Mouse (Mus musculus) MEL (cell line): ENCODE measurements around the gene Hoxd4. TPM values are rescaled to one million over a fixed set of nuclear protein-coding genes. Genes with fewer than 3 reads are reported as not detected.

ENCODE experiments used
- DNase-seq: peaks from one replicate; pipeline ENCODE4 v3.0.0; 2011; ENCODE audit warnings: low read depth, low spot score
- H3K27ac ChIP-seq: 2 replicates; pipeline ENCODE4 v1.5.1; 2012; ENCODE audit warnings: low read depth, mild to moderate bottlenecking, control low read depth, low read length, moderate library complexity; ENCODE audit not compliant: control insufficient read depth
- H3K27me3 ChIP-seq, 2 experiments: fragments of 150-350 bp in 1 of 2; sonication (generic) in 1 of 2; 2 replicates each; pipeline ENCODE4 v1.6.1; 2012; ENCODE audit warnings: low read length in 2 of 2, mild to moderate bottlenecking in 2 of 2, improper control_type of control experiment in 1 of 2, moderate library complexity in 1 of 2; ENCODE audit not compliant: insufficient read depth in 2 of 2, control insufficient read depth in 1 of 2
- H3K36me3 ChIP-seq, 2 experiments: 2 replicates each; pipeline ENCODE4 v1.6.1; 2012 to 2014; ENCODE audit warnings: low read length in 2 of 2, improper control_type of control experiment in 1 of 2, inconsistent platforms in 1 of 2, mild to moderate bottlenecking in 1 of 2; ENCODE audit not compliant: insufficient read depth in 2 of 2, control insufficient read depth in 1 of 2
- H3K4me1 ChIP-seq, 2 experiments: fragments of 150-350 bp in 1 of 2; sonication (generic) in 1 of 2; 2 replicates each; pipeline ENCODE4 v1.6.1; 2012; ENCODE audit warnings: low read length in 2 of 2, improper control_type of control experiment in 1 of 2, mild to moderate bottlenecking in 1 of 2; ENCODE audit not compliant: insufficient read depth in 2 of 2, control insufficient read depth in 1 of 2
- H3K4me3 ChIP-seq, 2 experiments: fragments of 150-350 bp in 1 of 2; sonication (generic) in 1 of 2; 2 replicates each; pipeline ENCODE4 v1.5.1; 2012; ENCODE audit warnings: low read depth in 2 of 2, low read length in 2 of 2, mild to moderate bottlenecking in 2 of 2, moderate library complexity in 2 of 2, control low read depth in 1 of 2, improper control_type of control experiment in 1 of 2; ENCODE audit not compliant: control insufficient read depth in 1 of 2, insufficient read depth in 1 of 2
- H3K79me2 ChIP-seq: 2 replicates; pipeline ENCODE4 v1.6.1; 2012; ENCODE audit warnings: mild to moderate bottlenecking, low read length, moderate library complexity; ENCODE audit not compliant: control insufficient read depth, poor library complexity, insufficient read depth
- H3K9ac ChIP-seq: 2 replicates; pipeline ENCODE4 v1.6.1; 2012; ENCODE audit warnings: low read depth, mild to moderate bottlenecking, control low read depth, low read length, moderate library complexity; ENCODE audit not compliant: control insufficient read depth, poor library complexity, severe bottlenecking
- H3K9me3 ChIP-seq: fragments of 150-350 bp; sonication (generic); replicated peaks from 2 replicates; pipeline ENCODE4 v1.6.1; 2012; ENCODE audit warnings: mild to moderate bottlenecking, low read length, improper control_type of control experiment, moderate library complexity; ENCODE audit not compliant: insufficient read depth
- CHD2 ChIP-seq: IDR thresholded peaks from 2 replicates; pipeline ENCODE4 v1.6.1; 2011; ENCODE audit warnings: low read length, improper control_type of control experiment
- CTCF ChIP-seq, 3 experiments: IDR thresholded peaks in 2 of 3; conservative IDR thresholded peaks in 1 of 3; 2 replicates each; pipeline ENCODE4 v1.5.1; 2011 to 2012; ENCODE audit warnings: low read length in 3 of 3, low read depth in 2 of 3, mild to moderate bottlenecking in 2 of 3, improper control_type of control experiment in 1 of 3, inconsistent platforms in 1 of 3, mixed read lengths in 1 of 3, moderate library complexity in 1 of 3; ENCODE audit not compliant: control insufficient read depth in 1 of 3, insufficient read depth in 1 of 3, poor library complexity in 1 of 3, severe bottlenecking in 1 of 3
- E2F4 ChIP-seq: IDR thresholded peaks from 2 replicates; pipeline ENCODE4 v1.6.1; 2011; ENCODE audit warnings: low read depth, low read length, improper control_type of control experiment, borderline replicate concordance
- ELF1 ChIP-seq: IDR thresholded peaks from 2 replicates; pipeline ENCODE4 v1.6.1; 2014; ENCODE audit warnings: low read depth, mild to moderate bottlenecking, inconsistent platforms, low read length, improper control_type of control experiment, moderate library complexity
- MAFK ChIP-seq: IDR thresholded peaks from 2 replicates; pipeline ENCODE4 v1.6.1; 2011; ENCODE audit warnings: low read depth, mild to moderate bottlenecking, low read length, improper control_type of control experiment, borderline replicate concordance
- MAX ChIP-seq: IDR thresholded peaks from 2 replicates; pipeline ENCODE4 v1.6.1; 2011; ENCODE audit warnings: low read length, improper control_type of control experiment
- MEF2A ChIP-seq: IDR thresholded peaks from 2 replicates; pipeline ENCODE4 v1.6.1; 2014; ENCODE audit warnings: low read depth, mild to moderate bottlenecking, inconsistent platforms, low read length, improper control_type of control experiment; ENCODE audit not compliant: poor library complexity, insufficient replicate concordance, severe bottlenecking; ENCODE audit errors: extremely low read depth
- MYC ChIP-seq: IDR thresholded peaks from 2 replicates; pipeline ENCODE4 v1.6.1; 2011; ENCODE audit warnings: low read depth, mild to moderate bottlenecking, low read length, improper control_type of control experiment, moderate library complexity
- NELFE ChIP-seq: IDR thresholded peaks from 2 replicates; pipeline ENCODE4 v1.6.1; 2011; ENCODE audit warnings: low read depth, low read length, improper control_type of control experiment
- POLR2AphosphoS2 ChIP-seq: IDR thresholded peaks from 2 replicates; pipeline ENCODE4 v1.6.1; 2011; ENCODE audit warnings: low read length, improper control_type of control experiment
- POLR2AphosphoS5 ChIP-seq: IDR thresholded peaks from 2 replicates; pipeline ENCODE4 v1.6.1; 2012; ENCODE audit warnings: low read depth, borderline replicate concordance, mild to moderate bottlenecking, inconsistent platforms, low read length, moderate library complexity, mixed read lengths
- RCOR1 ChIP-seq: IDR thresholded peaks from 2 replicates; pipeline ENCODE4 v1.6.1; 2012; ENCODE audit warnings: low read depth, mild to moderate bottlenecking, inconsistent platforms, low read length, improper control_type of control experiment
- SIN3A ChIP-seq: IDR thresholded peaks from 2 replicates; pipeline ENCODE4 v1.6.1; 2012; ENCODE audit warnings: low read length, improper control_type of control experiment, inconsistent platforms
- TCF12 ChIP-seq: IDR thresholded peaks from 2 replicates; pipeline ENCODE4 v1.6.1; 2014; ENCODE audit warnings: low read depth, mild to moderate bottlenecking, inconsistent platforms, low read length, improper control_type of control experiment, moderate library complexity
- UBTF ChIP-seq: IDR thresholded peaks from 2 replicates; pipeline ENCODE4 v1.6.1; 2012; ENCODE audit warnings: low read depth, mild to moderate bottlenecking, inconsistent platforms, low read length, improper control_type of control experiment, moderate library complexity, borderline replicate concordance; ENCODE audit not compliant: insufficient read depth
- USF1 ChIP-seq: IDR thresholded peaks from 2 replicates; pipeline ENCODE4 v1.6.1; 2014; ENCODE audit warnings: low read depth, mild to moderate bottlenecking, inconsistent platforms, low read length, improper control_type of control experiment, moderate library complexity
- USF2 ChIP-seq, 2 experiments: IDR thresholded peaks; 2 replicates each; pipeline ENCODE4 v1.6.1; 2011 to 2012; ENCODE audit warnings: improper control_type of control experiment in 2 of 2, low read length in 2 of 2, borderline replicate concordance in 1 of 2, inconsistent platforms in 1 of 2, low read depth in 1 of 2, mild to moderate bottlenecking in 1 of 2; ENCODE audit not compliant: insufficient read depth in 1 of 2
- ZC3H11A ChIP-seq: IDR thresholded peaks from 2 replicates; pipeline ENCODE4 v1.6.1; 2012; ENCODE audit warnings: low read depth, mild to moderate bottlenecking, inconsistent platforms, low read length, improper control_type of control experiment
- polyA plus RNA-seq, 2 experiments: library from polyadenylated mRNA; stranded (reverse) in 1 of 2; unstranded in 1 of 2; fragments of >175 nt in 1 of 2; fragments of >200 nt in 1 of 2; gene quantifications; 2 replicates each; pipeline versions ENCODE4 v1.2.1 to v1.2.4; 2012; ENCODE audit warnings: low replicate concordance in 2 of 2, low read depth in 1 of 2; ENCODE audit not compliant: insufficient read length in 2 of 2, insufficient read depth in 1 of 2, missing spikeins in 1 of 2
- total RNA-seq: library from RNA; depleted of rRNA; stranded (reverse); fragments of 300-350 nt; gene quantifications from 2 replicates; pipeline ENCODE4 v1.2.3, GENCODE M21; 2012

The Hoxd4 gene
- total and polyA plus RNA-seq, 3 experiments: not detected

DNA sequence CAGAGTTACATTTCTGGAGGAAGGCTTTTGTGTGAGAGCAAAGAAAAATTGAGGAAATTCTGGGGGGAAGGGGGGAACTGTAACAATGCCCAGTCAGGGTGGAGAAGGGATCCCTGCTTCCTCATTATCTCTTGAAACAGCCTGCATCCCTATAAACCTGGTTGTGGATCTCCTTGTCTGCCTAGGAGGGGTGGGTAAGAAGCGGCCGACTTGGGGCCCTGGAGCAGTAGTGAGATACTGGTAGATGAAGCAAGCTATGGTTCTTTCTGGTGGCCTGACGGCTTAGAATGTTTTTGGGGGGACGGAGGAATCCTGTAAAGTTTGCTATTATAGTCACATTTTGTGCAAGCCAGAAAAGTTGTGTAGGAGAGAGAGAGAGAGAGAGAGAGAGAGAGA, 18.3 kb upstream of the Hoxd4 start:
- Histone ChIP-seq H3K4me1 (no peaks in the 10 kb centered on the region), H3K9ac (no peak overlapping the region), H3K4me3 (no peak overlapping the region), H3K36me3 (no peaks in the 10 kb centered on the region), H3K27ac (no peak overlapping the region), H3K9me3 (no peaks in the 10 kb centered on the region), H3K79me2 (no peaks in the 10 kb centered on the region), H3K27me3 (no peaks in the 10 kb centered on the region; a peak in 2 of 4 replicates)
- no peak for DNase-seq
- TF ChIP-seq MAX: no peak
- TF ChIP-seq CHD2: no peak
- TF ChIP-seq RCOR1: no peak
- TF ChIP-seq TCF12: no peak
- no peak for TF ChIP-seq MEF2A
- no peak for TF ChIP-seq USF2 (IDR thresholded peaks at IDR 0.05; ENCODE audit: borderline replicate concordance in 1 of 2, insufficient read depth in 1 of 2, low read depth in 1 of 2, low read length in 2 of 2)
- no peak for TF ChIP-seq ELF1
- TF ChIP-seq CTCF (IDR thresholded peaks at IDR 0.05 in 2 of 3, conservative IDR thresholded peaks at IDR 0.05 in 1 of 3; ENCODE audit: control insufficient read depth in 1 of 3, insufficient read depth in 1 of 3, low read depth in 2 of 3, low read length in 3 of 3, poor library complexity in 1 of 3, severe bottlenecking in 1 of 3): no peak
- TF ChIP-seq SIN3A: no peak
- no peak for TF ChIP-seq USF1
- no peak for TF ChIP-seq POLR2AphosphoS5
- TF ChIP-seq E2F4: no peak
- TF ChIP-seq MAFK: no peak
- TF ChIP-seq MYC: no peak

- Histone ChIP-seq H3K36me3 (no peaks in the 10 kb centered on the region), H3K27ac (no peak overlapping the region), H3K79me2 (no peaks in the 10 kb centered on the region), H3K27me3 (no peaks in the 10 kb centered on the region; a peak in 2 of 4 replicates), H3K4me3 (no peak overlapping the region), H3K9me3 (no peaks in the 10 kb centered on the region), H3K9ac (no peak overlapping the region), H3K4me1 (no peaks in the 10 kb centered on the region)
- no peak for TF ChIP-seq ZC3H11A
- TF ChIP-seq NELFE: no peak
- no peak for TF ChIP-seq UBTF
- TF ChIP-seq USF1: no peak
- no peak for TF ChIP-seq POLR2AphosphoS2
- TF ChIP-seq ELF1: no peak
- no peak for DNase-seq
Observed at GRCm38 (mm10) chr2:74694066-74694465, 17.7 kb upstream of the Hoxd4 start.
